Mouse (Mus musculus) frontal cortex, postnatal 25 days (tissue): ENCODE measurements at regions not wholly inside any gene's neighbourhood (a gene's known extent, or its start where the extent isn't known, plus 50 kb on each side); places are given as distances from the start of the nearest gene placed in this dataset.

Source experiments
- DNase-seq, 2 experiments: peaks; one replicate each; pipeline ENCODE4 v3.0.0; 2022; ENCODE audit warnings: low spot score in 2 of 2

- DNase-seq: no peak
These were observed 491.8 kb downstream of the Lmo4 start for GRCm38 (mm10) chr3:143713183-143713582.

- DNase-seq: no peak
These were observed 494.1 kb downstream of the Lmo4 start for GRCm38 (mm10) chr3:143710805-143711469.

GRCm38 (mm10) chr3:143706679-143707078 lies 498.3 kb downstream of the Lmo4 start:
- no peak for DNase-seq

- no peak for DNase-seq
These were observed 510.2 kb downstream of the Lmo4 start for GRCm38 (mm10) chr3:143694817-143695216.

- no peak for DNase-seq
These were observed 519.3 kb downstream of the Lmo4 start for GRCm38 (mm10) chr3:143685742-143686141.

GRCm38 (mm10) chr3:143678186-143678585 lies 526.8 kb downstream of the Lmo4 start:
- DNase-seq: no peak

- no peak for DNase-seq
These were observed 530.2 kb downstream of the Lmo4 start for GRCm38 (mm10) chr3:143674855-143675254.

GRCm38 (mm10) chr3:143674446-143674845 lies 530.6 kb downstream of the Lmo4 start:
- no peak for DNase-seq

GRCm38 (mm10) chr3:143662041-143662685 lies 542.9 kb downstream of the Lmo4 start:
- DNase-seq: no peak

GRCm38 (mm10) chr3:143659421-143659978 lies 545.5 kb downstream of the Lmo4 start:
- no peak for DNase-seq

- no peak for DNase-seq
These were observed 557.8 kb downstream of the Lmo4 start for GRCm38 (mm10) chr3:143647237-143647636.

GRCm38 (mm10) chr3:143646836-143647235 lies 558.2 kb downstream of the Lmo4 start:
- DNase-seq: no peak

- no peak for DNase-seq
These were observed 572.0 kb downstream of the Lmo4 start for GRCm38 (mm10) chr3:143633036-143633435.

GRCm38 (mm10) chr3:143631183-143631582 lies 573.8 kb downstream of the Lmo4 start:
- DNase-seq: no peak

GRCm38 (mm10) chr3:143624906-143625305 lies 580.1 kb downstream of the Lmo4 start:
- no peak for DNase-seq

GRCm38 (mm10) chr3:143622275-143622674 lies 582.7 kb downstream of the Lmo4 start:
- DNase-seq: no peak

GRCm38 (mm10) chr3:143619125-143619524 lies 585.9 kb downstream of the Lmo4 start:
- DNase-seq: no peak

- DNase-seq: no peak
These were observed 590.1 kb downstream of the Lmo4 start for GRCm38 (mm10) chr3:143614895-143615294.

- no peak for DNase-seq
These were observed 591.0 kb downstream of the Lmo4 start for GRCm38 (mm10) chr3:143614004-143614403.

- DNase-seq: no peak
These were observed 595.3 kb downstream of the Lmo4 start for GRCm38 (mm10) chr3:143609673-143610072.

- no peak for DNase-seq
These were observed 605.9 kb downstream of the Lmo4 start for GRCm38 (mm10) chr3:143599120-143599519.

- DNase-seq: no peak
These were observed 607.9 kb downstream of the Lmo4 start for GRCm38 (mm10) chr3:143596949-143597593.
